Mouse (Mus musculus): ENCODE data around the gene Gm17332. TPM values are rescaled to one million over a fixed set of nuclear protein-coding genes. Genes with fewer than 3 reads are reported as not detected.

The Gm17332 gene
- total and polyA plus RNA-seq, 3 experiments = not detected

DNA sequence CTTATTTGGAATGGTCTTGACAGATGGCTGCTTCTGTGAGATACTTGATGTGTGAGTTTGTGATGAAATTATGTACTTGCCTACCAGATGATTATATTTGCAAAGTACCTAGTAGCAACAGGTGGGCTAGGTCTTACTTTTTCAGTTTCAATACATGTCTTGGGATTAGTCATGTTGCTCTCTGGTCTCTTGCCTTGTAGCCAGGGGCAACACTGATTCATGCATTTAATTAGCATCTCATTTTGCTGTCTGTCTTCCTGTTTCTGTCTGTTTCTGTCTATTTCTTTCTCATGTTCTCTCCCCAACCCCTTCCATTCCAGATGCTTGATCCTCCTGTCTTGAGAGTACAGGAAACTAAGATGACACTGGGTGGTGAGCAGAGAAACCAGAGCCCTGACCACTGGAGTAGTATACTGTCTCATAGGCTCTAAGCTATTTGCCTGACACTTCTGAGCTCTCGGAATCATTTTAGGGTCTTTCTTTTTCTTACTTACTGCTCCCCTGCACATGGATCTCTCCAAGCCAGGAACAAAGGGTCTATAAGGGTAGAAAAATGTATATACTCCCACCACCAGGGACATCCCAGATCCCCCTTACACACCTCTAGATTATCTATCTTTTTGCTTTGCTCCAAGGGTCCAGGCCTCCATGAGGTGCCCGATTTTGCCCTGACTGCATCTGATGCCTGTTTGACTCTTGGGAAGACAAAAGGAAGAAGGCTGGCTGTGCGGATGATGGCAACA is 13.5 kb upstream of the Gm17332 start:
- Histone ChIP-seq H3K27me3 (ENCODE audit: control insufficient read depth in 1 of 2, insufficient read depth in 2 of 2, low read length in 2 of 2) (no peaks in the 10 kb centered on the region), H3K9me3 (replicated peaks; ENCODE audit: insufficient read depth, low read length) (no peaks in the 10 kb centered on the region), H3K4me3 (ENCODE audit: control insufficient read depth in 1 of 2, insufficient read depth in 1 of 2, low read depth in 2 of 2, low read length in 2 of 2) (no peak overlapping the region), H3K27ac (ENCODE audit: control insufficient read depth, low read depth, low read length) (no peak overlapping the region), H3K79me2 (ENCODE audit: control insufficient read depth, insufficient read depth, low read length, poor library complexity) (no peaks in the 10 kb centered on the region), H3K36me3 (ENCODE audit: control insufficient read depth in 1 of 2, insufficient read depth in 2 of 2, low read length in 2 of 2) (no peaks in the 10 kb centered on the region), H3K4me1 (ENCODE audit: control insufficient read depth in 1 of 2, insufficient read depth in 2 of 2, low read length in 2 of 2) (no peaks in the 10 kb centered on the region), H3K9ac (ENCODE audit: control insufficient read depth, low read depth, low read length, poor library complexity, severe bottlenecking) (no peak overlapping the region)
- DNase-seq (ENCODE audit: low read depth, low spot score) = no peak
- TF ChIP-seq NELFE (IDR thresholded peaks at IDR 0.05; ENCODE audit: low read depth, low read length) (no peak), MEF2A (IDR thresholded peaks at IDR 0.05; ENCODE audit: extremely low read depth, insufficient replicate concordance, low read depth, low read length, poor library complexity, severe bottlenecking) (no peak), TBP (IDR thresholded peaks at IDR 0.05; ENCODE audit: low read depth, low read length) (no peak), SMC3 (IDR thresholded peaks at IDR 0.05; ENCODE audit: low read depth, low read length) (no peak), ZMIZ1 (IDR thresholded peaks at IDR 0.05; ENCODE audit: low read depth, low read length) (no peak), USF2 (IDR thresholded peaks at IDR 0.05; ENCODE audit: borderline replicate concordance in 1 of 2, insufficient read depth in 1 of 2, low read depth in 1 of 2, low read length in 2 of 2) (no peak), MAFK (IDR thresholded peaks at IDR 0.05; ENCODE audit: borderline replicate concordance, low read depth, low read length) (no peak), ZKSCAN1 (IDR thresholded peaks at IDR 0.05; ENCODE audit: low read depth, low read length) (no peak), ETS1 (IDR thresholded peaks at IDR 0.05; ENCODE audit: low read depth, low read length) (no peak), POLR2A (IDR thresholded peaks at IDR 0.05; ENCODE audit: control insufficient read depth in 1 of 2, insufficient read depth in 1 of 2, low read depth in 1 of 2, low read length in 2 of 2, poor library complexity in 1 of 2) (no peak)

DNA sequence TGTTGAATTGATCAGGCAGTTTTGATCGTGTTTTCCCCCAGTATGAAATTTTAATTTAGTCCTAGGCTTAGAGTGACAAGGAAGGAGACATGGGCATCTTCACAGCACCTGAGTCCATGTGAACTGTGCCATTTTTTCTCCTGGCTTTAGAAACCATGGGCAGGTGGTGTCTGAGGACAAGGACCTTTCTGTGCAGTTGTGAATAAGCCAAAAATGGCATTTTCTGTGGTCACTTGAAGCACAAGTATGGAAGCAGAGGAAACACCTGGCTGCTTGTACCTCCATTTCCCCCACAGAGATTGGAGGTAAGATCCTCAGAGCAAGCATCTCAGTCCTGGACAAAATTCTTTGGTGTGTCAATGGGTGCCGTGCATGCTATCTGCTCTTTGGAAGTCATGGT is 12.5 kb upstream of the Gm17332 start:
- DNase-seq (ENCODE audit: low read depth, low spot score) = no peak
- no peak overlapping the region for H3K4me3 ChIP-seq (ENCODE audit: control insufficient read depth in 1 of 2, insufficient read depth in 1 of 2, low read depth in 2 of 2, low read length in 2 of 2)
- H3K36me3 ChIP-seq (ENCODE audit: control insufficient read depth in 1 of 2, insufficient read depth in 2 of 2, low read length in 2 of 2) = no peaks in the 10 kb centered on the region
- H3K79me2 ChIP-seq (ENCODE audit: control insufficient read depth, insufficient read depth, low read length, poor library complexity) = no peaks in the 10 kb centered on the region
- H3K27ac ChIP-seq (ENCODE audit: control insufficient read depth, low read depth, low read length) = no peak overlapping the region
- TF ChIP-seq EP300 (IDR thresholded peaks at IDR 0.05; ENCODE audit: low read depth in 1 of 2, low read length in 2 of 2) (no peak), NELFE (IDR thresholded peaks at IDR 0.05; ENCODE audit: low read depth, low read length) (no peak), USF1 (IDR thresholded peaks at IDR 0.05; ENCODE audit: low read depth, low read length) (no peak), POLR2AphosphoS2 (IDR thresholded peaks at IDR 0.05; ENCODE audit: low read length) (no peak), KAT2A (conservative IDR thresholded peaks at IDR 0.05; ENCODE audit: low read depth, low read length) (no peak)
- no peak overlapping the region for H3K9ac ChIP-seq (ENCODE audit: control insufficient read depth, low read depth, low read length, poor library complexity, severe bottlenecking)
- H3K27me3 ChIP-seq (ENCODE audit: control insufficient read depth in 1 of 2, insufficient read depth in 2 of 2, low read length in 2 of 2) = no peaks in the 10 kb centered on the region
- H3K4me1 ChIP-seq (ENCODE audit: control insufficient read depth in 1 of 2, insufficient read depth in 2 of 2, low read length in 2 of 2) = no peaks in the 10 kb centered on the region
- H3K9me3 ChIP-seq (replicated peaks; ENCODE audit: insufficient read depth, low read length) = no peaks in the 10 kb centered on the region
